Mouse (Mus musculus) left cerebral cortex, adult 18-20 months (tissue): ENCODE measurements around the gene Ipo13. TPM values are rescaled to one million over a fixed set of nuclear protein-coding genes. Genes with fewer than 3 reads are reported as not detected.

Experiments used
- DNase-seq, 2 experiments: peaks; one replicate each; pipeline ENCODE4 v3.0.0; 2021 to 2022; ENCODE audit warnings: low spot score in 2 of 2, mixed read lengths in 1 of 2
- total RNA-seq, 2 experiments: library from RNA; stranded (reverse); gene quantifications; 2 replicates each; pipeline ENCODE4 v1.2.3; 2021

Ipo13 gene
- total RNA-seq, 2 experiments from 2014 or later: 106 to 125 TPM

GRCm38 (mm10) chr4:117847011-117847410 is 67.8 kb downstream of the Ipo13 start:
- DNase-seq: no peak

- no peak for DNase-seq
These were observed 68.5 kb downstream of the Ipo13 start for GRCm38 (mm10) chr4:117846261-117846660.

- DNase-seq: no peak
These were observed 69.5 kb downstream of the Ipo13 start for GRCm38 (mm10) chr4:117845316-117845715.

Other genes with a start within 250 kb of the Ipo13 start
- 10 to 100 TPM; 38.8 to 39.6 TPM for gene Dmap1, start 232.7 kb downstream of the Ipo13 start, total RNA-seq
- gene Gm12845, start 190.6 kb downstream of the Ipo13 start, total RNA-seq: not detected
- gene Klf17, start 149.4 kb downstream of the Ipo13 start, total RNA-seq: not detected
- 10 to 100 TPM; 35.9 to 36.3 TPM for gene Slc6a9, start 80.5 kb downstream of the Ipo13 start, total RNA-seq
- gene Ccdc24, start 42.4 kb downstream of the Ipo13 start, total RNA-seq: under 1 TPM; 0.37 to 0.84 TPM
- 10 to 100 TPM; 82.6 to 89.3 TPM for gene B4galt2, start 31.5 kb downstream of the Ipo13 start, total RNA-seq
- 100 to 1,000 TPM; 421 to 464 TPM for gene Atp6v0b, start 27.7 kb downstream of the Ipo13 start, total RNA-seq
- 1 to 10 TPM; 9.2 to 9.8 TPM for gene Dph2, start 23.0 kb downstream of the Ipo13 start, total RNA-seq
- gene Artn, start 14.8 kb upstream of the Ipo13 start, total RNA-seq: 1 to 10 TPM; 1.7 to 2.5 TPM
- gene St3gal3, start 219.9 kb upstream of the Ipo13 start, total RNA-seq: 10 to 100 TPM; 45.8 to 51.2 TPM